Mouse (Mus musculus) urinary bladder, postnatal 14 days (tissue): ENCODE data around the gene Phf21a.

Experiments used
- DNase-seq: peaks from one replicate; pipeline ENCODE4 v3.0.0; 2021; ENCODE audit warnings: low spot score

Gene Phf21a

DNA sequence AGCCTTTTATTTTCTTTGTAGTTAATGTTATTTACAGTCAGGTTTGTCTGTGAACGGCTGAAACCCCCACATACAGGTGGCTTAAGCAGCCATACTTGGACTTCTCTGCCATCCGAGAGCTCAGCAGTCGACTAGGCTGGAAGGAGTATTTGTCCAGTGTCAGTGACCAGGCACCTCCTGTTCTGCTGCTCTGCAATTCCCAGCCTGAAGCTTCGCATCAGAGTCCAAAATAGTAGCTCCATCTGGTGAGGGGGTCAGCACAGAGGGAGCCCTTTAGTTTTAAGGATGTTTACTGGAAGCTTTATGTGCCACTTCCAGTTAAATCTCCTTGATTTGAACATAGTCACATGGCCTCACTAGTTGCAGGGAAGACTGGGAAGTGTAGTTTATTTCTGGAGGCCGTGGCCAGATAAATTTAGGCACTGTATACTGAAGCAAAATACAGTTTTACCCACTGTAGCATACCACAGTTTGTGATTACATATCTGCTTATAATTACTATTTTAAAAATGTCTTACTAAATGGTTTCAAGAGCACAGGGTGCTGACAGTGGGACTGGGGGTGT, 141.9 kb downstream of the Phf21a start:
- DNase-seq, result no peak

DNA sequence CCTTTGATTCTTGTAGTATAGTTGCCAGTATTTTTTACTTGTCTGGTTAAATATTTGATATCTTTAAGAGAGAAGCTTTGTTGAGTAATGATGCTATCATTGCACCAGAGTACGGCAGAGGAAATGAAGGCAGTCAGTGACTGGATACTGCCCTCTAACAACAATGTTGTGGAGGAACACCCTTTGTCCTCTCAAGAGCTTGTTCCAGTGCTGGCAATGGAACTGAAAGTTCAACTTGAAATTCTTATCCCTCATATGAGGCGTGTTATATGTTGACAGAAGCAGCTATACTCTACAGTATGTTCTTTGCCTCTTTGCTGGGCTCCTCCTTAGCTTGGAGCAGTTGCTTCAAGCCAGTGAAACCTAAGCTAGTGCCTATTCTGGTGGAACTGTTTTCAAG, 147.4 kb downstream of the Phf21a start:
- DNase-seq, result no peak

DNA sequence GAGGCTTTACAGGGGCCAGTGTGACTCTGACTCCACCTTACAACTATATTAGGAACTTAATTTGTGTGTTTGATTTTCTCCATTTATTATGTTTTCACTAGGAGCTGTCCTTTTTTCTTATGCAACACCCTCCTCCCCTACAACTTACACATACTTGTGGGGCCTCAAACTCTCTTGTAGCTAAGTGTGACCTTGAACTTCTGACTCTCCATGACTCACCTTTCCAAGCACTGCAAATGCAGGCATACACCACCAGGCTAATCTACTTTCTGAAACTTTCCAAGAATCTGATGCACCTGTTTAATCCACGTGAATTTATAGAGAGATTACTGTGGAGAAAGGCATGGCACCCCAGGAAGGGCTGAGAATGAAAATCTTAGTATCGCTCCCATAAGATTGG, 147.9 kb downstream of the Phf21a start:
- no peak for DNase-seq

DNA sequence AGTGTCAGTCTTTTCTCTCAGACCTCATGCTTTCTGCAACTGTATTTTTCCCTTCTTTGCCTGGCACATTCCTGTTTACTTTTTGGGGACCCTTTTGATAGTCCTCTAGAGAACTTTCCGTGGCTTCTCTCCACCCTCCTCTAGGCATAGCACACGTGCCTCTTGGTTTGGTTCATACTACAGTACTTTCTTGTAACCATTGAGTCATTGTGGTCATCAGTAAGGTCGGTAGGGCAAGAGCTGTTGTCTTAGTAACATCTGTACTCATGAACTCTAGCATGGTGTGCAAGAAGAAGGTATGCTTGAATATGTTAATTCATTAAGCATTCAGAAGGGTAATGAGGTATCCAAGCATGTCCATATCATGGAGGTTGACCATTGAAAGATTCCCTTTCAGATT, 148.4 kb downstream of the Phf21a start:
- DNase-seq, result no peak

DNA sequence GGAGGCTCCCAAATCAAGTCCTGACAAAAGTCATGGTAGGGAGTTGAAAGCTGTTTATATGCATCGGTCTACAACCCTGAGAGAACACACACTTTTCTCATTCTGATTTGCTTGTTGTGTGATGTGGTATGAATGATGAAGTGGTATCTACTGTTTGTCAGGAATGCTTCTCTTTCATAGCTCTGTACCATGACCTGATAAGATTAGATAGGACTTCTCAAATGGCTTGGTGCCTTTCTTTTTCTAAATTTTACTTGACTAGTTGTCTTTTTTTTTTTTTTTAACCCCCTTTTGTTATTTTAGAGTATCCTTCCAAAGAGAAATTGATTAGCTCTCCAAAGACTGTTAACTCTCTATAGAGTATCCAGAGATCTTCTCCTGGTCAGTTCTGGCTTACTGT, 153.2 kb downstream of the Phf21a start:
- DNase-seq, result no peak

DNA sequence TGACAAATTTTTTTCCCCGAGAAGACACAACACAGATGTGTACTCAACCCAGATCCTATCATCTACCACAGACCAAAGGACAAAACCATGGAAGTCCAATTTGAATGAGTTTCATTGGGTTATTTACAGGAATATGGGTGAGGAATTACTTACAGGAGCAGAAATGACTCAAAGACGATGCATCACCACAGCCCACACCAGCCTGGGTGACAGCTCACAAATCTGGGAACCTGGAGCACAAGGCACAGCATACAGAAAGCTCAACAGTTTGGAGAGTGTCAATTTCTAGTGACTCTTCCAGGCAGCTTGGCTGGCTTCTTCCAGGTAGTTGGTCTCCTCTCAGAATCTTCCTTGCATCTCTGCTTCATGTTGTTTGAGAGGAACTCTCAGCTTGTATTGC, 154.8 kb downstream of the Phf21a start:
- DNase-seq, result no peak

DNA sequence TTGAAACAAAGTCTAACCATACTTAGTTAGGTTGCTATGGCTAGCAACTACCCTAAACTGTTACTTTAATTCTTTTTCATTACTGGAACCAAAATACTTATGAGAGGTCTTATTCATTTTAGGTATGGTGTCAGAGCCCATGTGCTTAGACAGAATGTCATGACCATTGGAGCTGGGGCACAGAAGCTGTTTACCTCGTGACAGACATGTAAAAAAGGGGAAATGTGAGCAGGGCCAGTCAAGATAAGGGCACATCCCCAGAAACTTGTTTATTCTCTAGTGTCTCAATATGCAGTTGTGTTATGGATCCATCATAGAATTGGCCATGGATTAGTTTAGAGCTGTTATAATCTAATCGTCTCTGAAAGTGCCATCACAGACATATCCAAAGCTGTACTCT, 157.6 kb downstream of the Phf21a start:
- DNase-seq, result no peak

DNA sequence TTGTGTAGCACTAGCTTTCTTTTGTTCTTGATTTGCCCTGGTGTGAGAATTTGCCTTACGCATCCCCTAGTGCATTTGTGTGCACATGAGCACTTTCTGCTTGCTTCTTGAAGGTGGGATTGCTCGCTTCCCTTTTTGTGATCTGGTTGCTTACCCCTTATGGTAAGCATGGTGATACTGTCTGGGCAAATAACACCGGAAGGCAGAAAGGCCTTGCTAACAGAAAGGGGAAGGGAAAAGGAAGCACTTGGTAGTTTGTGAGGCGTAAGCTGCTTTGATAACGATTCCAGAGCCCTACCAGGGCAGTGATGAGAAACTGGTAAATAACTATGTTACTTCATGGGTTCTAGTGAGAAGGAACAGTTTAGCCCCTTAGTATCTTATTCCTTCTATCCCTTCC, 160.9 kb downstream of the Phf21a start:
- no peak for DNase-seq

DNA sequence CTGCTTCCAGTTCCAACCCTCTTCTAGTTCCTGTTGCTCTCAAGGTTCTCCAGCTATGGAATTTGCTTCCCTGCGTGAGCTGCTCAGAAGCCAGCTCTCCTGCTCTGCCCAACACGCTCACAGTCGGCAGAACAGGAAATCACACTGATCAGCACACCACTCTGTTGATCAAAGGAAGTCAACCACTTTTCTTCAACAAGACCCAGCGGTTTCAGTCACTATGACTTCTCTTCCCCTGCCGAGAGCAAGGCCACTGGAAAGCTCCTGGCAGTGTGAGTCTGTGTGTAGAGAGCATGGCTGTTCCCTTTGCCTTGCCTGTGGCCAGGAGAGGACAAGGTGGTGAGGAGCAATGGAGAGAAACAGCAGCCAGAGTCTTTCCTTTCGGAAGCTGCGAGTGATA, 163.2 kb downstream of the Phf21a start:
- DNase-seq, result no peak

DNA sequence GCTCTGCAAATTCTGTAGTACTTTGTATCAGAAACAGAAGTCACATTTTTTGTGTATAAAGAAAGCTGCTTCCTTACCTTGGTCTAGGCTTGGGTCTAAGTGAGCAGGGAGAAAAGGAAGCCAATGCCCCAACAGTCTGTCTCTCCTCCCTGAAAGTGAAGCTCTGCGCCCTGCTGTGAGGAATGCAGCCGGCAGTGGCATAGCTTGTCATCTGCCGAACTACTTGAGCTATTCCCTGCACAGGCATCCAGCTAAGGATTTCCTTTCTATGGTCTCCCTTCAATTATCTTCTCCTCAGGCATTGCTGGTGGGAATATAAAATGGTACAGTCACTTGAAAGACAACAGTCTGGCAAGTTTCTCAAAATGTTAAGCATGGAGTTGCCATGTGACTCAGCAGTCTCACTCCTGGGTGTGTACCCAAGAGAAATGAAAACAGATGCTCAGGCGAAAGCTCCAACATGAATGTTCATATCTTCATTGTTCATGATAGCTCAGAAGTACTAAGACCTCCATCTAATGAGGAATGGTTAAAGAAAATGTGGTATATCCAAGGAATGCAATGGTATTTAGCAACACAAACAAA, 164.5 kb downstream of the Phf21a start:
- DNase-seq, result no peak

DNA sequence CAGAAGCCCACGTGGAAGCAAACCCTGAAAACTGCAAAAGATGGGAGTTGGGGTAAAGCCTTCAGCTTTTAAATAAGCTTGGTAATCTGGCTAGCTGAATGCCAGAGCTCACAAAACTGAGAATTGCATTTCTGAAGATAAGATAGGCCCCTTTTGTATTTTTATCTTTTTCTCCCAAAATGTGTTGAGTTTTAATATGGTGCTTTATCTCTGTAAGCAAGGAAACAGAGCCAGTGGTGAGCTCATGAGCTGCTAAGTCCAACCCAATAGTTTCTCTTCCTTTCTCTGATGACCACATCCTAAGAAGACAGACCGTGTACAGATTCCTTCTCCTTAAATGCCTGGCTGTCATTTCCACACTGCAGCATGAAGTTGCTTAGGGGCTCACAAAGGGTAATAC, 167.0 kb downstream of the Phf21a start:
- no peak for DNase-seq

DNA sequence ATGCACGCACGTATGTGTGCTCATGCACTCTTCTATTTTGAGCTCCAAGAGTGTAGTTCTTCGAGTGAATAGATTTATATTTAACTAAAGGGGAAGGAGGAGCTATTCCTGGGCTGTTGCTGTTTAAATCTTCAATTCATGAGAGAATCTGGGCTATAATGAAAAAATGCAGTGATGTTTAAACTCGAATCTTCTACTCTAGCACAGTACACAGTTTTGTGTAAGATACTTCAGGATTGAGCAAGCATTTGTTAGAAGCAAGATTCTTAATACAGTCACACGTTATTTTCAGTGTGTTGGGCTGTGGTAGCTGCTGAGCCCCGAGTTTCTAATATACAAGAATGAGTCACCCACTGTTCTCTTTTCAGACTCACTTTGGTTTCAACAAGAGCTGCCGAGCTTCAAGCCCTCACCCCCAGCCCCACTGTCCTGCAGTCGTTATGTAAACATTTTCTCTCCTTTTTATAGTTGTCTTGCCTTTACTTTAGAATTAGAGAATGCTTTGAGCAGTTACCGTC, 173.2 kb downstream of the Phf21a start:
- DNase-seq, result no peak

DNA sequence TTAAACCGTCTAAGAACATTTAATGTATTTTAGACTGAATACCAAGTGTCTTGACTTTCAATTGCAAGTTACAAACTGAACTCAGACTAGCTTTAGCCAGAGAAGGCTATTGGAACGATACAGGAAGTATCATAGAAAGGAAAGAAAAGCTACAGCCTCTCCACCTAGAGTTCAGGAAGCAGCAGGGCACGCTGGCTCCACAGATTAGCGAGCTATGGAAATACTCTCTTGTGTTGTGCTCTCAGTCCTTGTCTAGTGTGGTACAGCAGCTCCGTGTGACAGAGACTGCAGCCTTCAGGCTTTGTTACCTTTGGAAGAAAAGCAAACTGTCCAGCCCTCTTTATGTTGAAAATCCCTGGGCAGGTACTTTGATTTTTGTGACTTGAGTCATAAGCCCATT, 176.3 kb downstream of the Phf21a start:
- DNase-seq, result no peak

DNA sequence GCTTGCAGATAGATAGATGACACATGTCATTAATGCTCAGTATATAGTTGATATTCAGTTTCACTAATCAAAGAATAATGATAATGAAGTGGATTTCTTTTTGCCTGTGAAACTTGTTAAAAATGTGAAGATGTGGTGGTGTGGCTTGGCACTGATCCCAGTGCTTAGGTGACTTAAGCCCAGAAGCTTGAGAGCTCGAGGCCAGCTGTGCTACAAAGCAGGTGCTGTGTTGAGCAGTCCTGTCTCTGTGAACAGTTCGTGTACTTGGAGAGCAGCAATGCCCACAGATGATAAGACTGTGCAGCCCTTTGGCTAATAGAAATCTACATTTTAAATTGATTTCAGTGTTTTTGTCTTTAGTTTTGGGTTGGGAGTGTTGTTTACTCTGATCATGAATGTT, 179.6 kb downstream of the Phf21a start:
- no peak for DNase-seq

DNA sequence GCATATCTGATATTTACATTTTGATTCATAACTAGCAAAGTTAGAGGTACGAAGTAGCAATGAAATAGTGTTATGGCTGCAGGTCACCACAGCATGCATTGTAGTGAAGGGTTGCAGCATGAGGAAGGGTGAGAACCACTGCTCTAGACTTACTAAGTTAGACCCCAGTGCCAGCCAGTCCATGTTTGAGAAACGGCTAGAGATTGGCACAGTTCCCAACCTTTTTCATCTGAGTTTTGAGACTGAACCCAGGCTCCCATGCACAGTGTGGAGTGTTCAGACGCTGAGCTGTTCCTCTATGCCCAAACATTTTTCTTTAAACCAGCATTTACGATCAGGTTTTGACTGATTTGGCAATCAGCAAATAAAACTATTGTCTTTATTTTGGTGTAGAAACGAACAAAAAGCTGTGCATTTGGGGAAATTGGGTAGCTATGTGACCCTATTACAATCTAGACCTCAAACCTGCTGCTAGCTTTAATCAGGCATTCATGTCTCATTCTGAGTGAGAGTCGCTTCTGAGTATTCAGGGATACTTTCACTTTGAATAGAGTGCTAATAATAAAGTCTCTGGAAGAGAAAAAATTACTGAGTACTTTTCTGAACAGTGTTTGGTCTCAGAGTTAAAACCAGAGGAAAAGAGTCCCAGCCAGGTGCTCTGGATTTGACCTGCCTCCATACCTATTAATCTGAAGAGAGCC, 180.3 kb downstream of the Phf21a start:
- no peak for DNase-seq

DNA sequence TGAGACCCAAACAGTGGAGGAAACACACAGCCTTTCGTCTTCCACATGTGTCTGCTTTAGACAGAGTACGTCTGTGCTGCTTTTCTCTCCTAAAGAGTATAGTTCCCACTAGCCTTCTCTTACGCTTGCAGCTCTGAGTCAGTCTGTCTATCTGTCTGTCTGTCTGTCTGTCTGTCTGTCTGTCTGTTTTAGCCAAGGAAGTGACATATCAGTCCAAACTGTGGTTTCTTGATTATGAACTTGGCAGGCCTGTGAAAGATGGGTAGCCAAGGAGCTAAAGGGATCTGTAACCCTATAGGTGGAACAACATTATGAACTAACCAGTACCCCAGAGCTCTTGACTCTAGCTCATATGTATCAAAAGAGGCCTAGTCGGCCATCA, 180.9 kb downstream of the Phf21a start:
- no peak for DNase-seq

DNA sequence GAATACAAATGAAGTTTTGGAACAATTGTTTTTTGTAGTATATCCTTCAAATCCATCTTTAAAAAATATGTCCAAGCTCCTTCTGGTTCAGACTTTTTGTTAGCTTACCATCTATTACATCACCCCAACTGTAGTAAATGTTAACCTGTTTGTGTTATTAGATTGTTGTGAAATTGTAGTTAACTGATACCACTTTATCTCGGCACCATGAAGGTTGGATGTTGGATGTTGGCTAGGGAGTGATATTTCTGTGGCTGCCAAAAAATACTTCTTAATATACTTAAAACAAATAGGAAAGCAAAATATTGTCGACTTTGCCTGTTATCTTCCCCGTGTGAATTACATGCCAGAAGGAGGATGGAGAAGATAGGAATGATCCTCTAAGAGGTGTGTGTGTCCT, 184.9 kb downstream of the Phf21a start:
- no peak for DNase-seq

DNA sequence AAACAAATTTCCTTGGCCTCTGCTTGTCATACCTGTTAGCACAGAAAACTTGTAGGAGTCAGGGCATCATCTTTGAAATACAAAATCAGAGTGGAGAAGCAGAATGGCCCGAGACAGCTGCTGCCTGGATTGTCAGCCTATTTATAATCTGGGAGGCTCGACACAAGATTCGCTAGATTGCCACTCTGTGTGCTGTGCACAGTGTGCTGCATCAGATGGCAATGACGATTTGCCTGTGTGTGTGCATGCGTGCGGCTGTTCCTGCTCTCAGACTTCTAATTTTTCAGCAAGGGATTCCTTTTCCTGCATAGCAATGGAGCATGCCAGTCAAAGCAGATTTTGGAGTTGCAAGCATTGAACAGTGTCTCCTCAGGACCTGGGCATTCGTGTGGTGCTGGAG, 185.7 kb downstream of the Phf21a start:
- DNase-seq, result no peak

DNA sequence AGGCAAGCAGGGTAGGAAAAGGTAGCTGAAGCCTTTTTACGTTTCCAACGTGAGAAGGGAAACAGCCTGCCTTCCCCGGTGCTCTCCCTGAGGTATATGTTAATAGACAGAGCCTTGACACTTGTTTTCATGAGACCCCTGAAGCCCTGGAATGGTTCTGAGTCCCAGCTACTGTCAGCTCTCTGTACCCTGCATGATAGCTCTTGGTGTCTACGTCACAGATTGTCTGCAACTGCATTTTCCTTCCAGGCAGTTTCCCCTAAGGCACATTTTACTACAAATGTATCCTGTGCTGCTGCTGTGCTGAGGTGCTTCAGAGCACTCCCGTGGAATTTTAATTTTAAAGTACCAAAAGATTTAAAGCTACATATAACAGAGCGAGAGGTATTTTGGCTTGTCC, 186.5 kb downstream of the Phf21a start:
- DNase-seq, result no peak

DNA sequence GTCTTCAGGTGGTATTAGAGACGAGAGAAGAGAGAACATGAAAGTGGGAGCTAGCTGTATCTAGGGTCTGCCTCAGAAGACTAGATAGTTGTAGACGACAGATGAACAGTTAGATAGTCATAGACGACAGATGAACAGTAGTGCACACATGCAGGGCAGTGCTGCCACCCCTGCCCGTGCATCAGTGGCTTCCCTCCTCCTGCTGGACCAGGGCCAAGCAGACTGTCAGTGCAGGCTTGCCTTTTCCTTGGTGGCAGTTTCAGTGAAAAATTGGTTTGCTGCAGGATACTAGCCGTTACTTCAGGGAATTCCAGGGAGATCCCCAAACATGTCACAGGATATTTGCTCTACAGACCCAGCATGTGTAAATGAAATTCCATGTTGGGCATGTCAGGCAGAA, 192.7 kb downstream of the Phf21a start:
- DNase-seq, result no peak

DNA sequence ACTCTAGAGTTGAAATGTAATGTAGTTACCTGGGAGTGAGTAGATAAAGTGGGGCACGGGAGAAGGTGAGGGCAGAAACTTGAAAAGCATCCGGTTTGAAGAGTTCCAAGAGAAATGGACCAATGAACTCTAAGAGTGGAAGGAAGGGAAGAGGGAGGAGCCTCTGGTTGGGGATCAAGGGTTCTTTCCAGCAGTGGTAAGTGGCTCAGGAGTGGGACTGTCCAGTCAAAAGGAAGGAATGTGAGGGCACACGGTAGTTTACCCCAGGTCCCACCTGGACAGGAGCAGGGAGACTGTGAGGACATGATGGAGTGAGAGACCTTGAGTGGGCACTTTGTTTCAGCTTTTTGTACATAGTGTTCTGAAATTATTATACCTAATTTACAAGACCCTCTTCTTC, 196.4 kb downstream of the Phf21a start:
- DNase-seq, result no peak

DNA sequence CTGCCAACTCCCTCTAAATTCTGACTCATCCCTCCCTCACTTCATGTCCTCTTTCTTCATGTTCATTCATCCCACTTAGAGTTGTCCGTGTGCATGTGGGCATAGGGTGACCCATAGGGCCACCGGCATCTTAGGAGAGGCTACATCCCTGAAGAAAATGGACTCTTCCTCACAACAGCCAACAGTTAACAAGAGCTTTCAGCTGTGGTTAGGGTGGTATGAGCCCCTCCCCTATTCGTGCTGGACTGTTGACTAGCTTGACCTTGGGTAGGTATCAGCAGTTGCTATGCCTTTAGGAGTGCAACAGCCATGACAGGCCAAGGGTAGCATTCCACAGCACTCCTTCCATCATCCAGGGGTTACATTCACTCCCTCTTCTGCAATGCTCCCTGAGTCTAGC, 198.6 kb downstream of the Phf21a start:
- DNase-seq, result no peak

DNA sequence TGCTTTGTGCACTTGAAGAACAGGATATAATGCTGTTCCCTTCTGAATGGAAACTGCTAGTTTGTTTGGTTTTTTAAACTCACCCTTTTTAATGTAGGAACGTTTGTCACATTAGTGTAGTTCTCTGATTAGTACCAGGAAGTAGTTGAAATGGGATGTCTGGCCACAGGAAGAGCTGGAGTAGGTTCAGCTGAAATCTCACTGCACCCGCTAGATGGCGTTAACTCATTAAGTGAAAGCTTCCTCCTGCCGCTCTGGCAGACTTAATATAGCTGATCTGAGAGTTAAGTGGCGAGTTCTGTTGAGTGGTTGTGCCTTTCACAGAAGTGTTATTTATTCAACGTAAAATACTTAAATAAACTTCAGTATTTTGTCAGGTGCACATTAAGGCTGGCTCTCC, 203.5 kb downstream of the Phf21a start:
- DNase-seq, result peak; percentile 88

DNA sequence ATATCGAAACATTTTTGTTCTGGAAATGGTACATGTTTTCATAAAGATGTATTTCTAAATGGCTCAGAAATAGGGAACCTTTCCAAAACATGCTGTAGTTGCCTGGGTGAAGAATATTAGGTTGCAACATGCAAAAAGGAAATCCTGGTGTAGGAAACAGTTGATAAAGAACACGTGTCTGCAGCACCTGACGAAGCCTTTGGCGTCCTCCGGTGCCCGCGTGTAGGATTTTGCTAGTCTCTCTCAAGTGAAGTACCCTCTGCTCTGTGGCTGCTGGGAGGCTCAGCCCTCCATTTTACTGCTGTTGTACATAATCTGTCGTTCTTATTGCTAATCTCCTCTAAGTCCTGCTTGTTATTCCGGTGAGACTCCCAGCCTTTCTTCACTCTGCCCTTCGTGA, 207.0 kb downstream of the Phf21a start:
- no peak for DNase-seq
